Mouse (Mus musculus) thymus, adult 2 months (tissue): ENCODE results near the gene Coro1b. TPM values are rescaled to one million over a fixed set of nuclear protein-coding genes. Genes with fewer than 3 reads are reported as not detected.

ENCODE experiments used
- DNase-seq: peaks from one replicate; pipeline ENCODE4 v3.0.0; 2021
- H3K27ac ChIP-seq: fragments of 200-500 bp; 2 replicates; pipeline ENCODE4 v1.5.1; 2012; ENCODE audit warnings: low read length, control low read depth; ENCODE audit not compliant: control insufficient read depth, insufficient read depth
- H3K27me3 ChIP-seq: fragments of 200-500 bp; 2 replicates; pipeline ENCODE4 v1.6.1; 2012; ENCODE audit warnings: mild to moderate bottlenecking, low read length, moderate library complexity, mixed read lengths; ENCODE audit not compliant: control insufficient read depth, insufficient read depth
- H3K36me3 ChIP-seq: fragments of 200-500 bp; 2 replicates; pipeline ENCODE4 v1.6.1; 2012; ENCODE audit warnings: mild to moderate bottlenecking, low read length, moderate library complexity; ENCODE audit not compliant: control insufficient read depth, insufficient read depth
- H3K4me1 ChIP-seq: fragments of 200-500 bp; replicated peaks from 2 replicates; pipeline ENCODE4 v1.6.1; 2012; ENCODE audit warnings: low read length; ENCODE audit not compliant: control insufficient read depth, insufficient read depth
- H3K4me3 ChIP-seq: fragments of 200-500 bp; 2 replicates; pipeline ENCODE4 v1.5.1; 2012; ENCODE audit warnings: mild to moderate bottlenecking, low read length, control low read depth, moderate library complexity; ENCODE audit not compliant: control insufficient read depth, insufficient read depth
- CTCF ChIP-seq: fragments of 200-500 bp; IDR thresholded peaks from 2 replicates; pipeline ENCODE4 v1.5.1; 2012; ENCODE audit warnings: mild to moderate bottlenecking, control low read depth, low read length, moderate library complexity, borderline replicate concordance; ENCODE audit not compliant: control insufficient read depth, poor library complexity, insufficient read depth; ENCODE audit errors: extremely low read depth
- POLR2A ChIP-seq: fragments of 200-500 bp; IDR thresholded peaks from 2 replicates; pipeline ENCODE4 v1.6.1; 2012; ENCODE audit warnings: mild to moderate bottlenecking, low read length, control low read depth, moderate library complexity; ENCODE audit not compliant: control insufficient read depth, poor library complexity, insufficient read depth; ENCODE audit errors: extremely low read depth
- WGBS: fragments of 180-500 bp; shearing (Covaris S2); methylation state at CpG from one replicate; pipeline ENCODE4 v1.1.7; 2018; 5-methylcytosine and 5-hydroxymethylcytosine counted together
- polyA plus RNA-seq: library from polyadenylated mRNA; depleted of rRNA; stranded (reverse); fragments of >200 nt; gene quantifications from 2 replicates; pipeline ENCODE4 v1.2.3, GENCODE M21; 2012

The Coro1b gene
- polyA plus RNA-seq, 1 experiment: 508 TPM

- 6% methylated on average over 15 of the region's 15 CpGs for WGBS
- H3K4me3 ChIP-seq: peak overlapping the region; percentile 23
- H3K4me1 ChIP-seq: peaks cover 67% of the 10 kb centered on the region
- H3K27me3 ChIP-seq: no peaks in the 10 kb centered on the region
- H3K36me3 ChIP-seq: peaks cover 45% of the 10 kb centered on the region
- DNase-seq: peak; percentile 87
- TF ChIP-seq POLR2A (peak; percentile 17; the same call in 1 of the 2 replicates), CTCF (no peak)
- H3K27ac ChIP-seq: peak overlapping the region; percentile 98
These were observed 36.9 kb downstream of the Coro1b start for GRCm38 (mm10) chr19:4184976-4185975.

DNA sequence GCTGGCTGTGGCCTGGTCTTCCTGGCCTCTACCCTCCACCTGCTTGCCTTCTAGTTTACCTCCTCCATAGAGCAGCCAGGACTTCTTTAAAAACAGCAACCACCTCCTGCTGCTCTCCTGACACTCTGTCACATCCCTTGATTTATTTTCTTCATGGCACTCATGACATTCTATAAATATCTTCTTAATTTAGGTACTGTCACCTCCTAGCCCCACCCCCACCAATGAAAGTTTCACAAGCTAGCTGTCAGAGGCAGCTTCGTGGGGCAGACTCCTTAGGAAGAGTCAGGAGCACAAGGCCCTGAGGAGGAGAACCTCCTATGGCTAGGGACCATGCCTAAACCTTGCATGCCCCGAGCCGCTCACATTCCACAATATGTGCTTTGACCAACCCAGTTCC, 38.9 kb downstream of the Coro1b start:
- H3K36me3 ChIP-seq: peaks cover 36% of the 10 kb centered on the region
- TF ChIP-seq POLR2A (no peak), CTCF (no peak)
- H3K27ac ChIP-seq: peak overlapping the region; percentile 98
- 16% methylated on average over 3 of the region's 3 CpGs for WGBS
- DNase-seq: no peak
- peaks cover 63% of the 10 kb centered on the region for H3K4me1 ChIP-seq
- H3K4me3 ChIP-seq: peak overlapping the region; percentile 42
- H3K27me3 ChIP-seq: no peaks in the 10 kb centered on the region

DNA sequence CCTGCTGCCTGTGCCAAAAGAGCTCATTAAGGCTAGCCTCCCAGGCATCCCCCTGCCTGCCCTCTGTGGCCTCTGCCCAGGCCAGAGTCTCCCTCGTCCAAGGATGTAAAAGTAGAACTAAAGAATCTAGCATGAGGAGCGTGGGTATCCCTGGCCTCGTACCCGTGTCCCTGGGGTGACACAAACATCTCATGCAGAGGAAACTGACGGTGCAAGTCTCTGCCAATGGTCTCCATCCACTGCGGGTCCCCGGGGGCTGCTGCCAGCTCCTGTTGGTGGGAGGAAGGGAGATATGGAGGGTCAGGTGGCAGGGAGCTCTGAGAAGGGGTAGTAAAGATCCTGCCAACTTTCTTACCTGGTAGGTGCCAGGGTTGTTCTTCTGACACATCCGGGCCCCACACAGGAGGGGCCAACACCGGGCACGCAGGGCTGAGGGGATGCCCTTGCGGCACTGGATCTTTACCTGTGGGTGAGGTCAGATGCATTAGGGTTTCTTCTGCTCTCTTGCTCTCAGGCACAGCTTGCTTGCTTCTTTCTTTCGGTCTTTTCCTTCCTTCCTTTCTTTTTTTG, 40.7 kb downstream of the Coro1b start:
- peaks cover 66% of the 10 kb centered on the region for H3K4me1 ChIP-seq

DNA sequence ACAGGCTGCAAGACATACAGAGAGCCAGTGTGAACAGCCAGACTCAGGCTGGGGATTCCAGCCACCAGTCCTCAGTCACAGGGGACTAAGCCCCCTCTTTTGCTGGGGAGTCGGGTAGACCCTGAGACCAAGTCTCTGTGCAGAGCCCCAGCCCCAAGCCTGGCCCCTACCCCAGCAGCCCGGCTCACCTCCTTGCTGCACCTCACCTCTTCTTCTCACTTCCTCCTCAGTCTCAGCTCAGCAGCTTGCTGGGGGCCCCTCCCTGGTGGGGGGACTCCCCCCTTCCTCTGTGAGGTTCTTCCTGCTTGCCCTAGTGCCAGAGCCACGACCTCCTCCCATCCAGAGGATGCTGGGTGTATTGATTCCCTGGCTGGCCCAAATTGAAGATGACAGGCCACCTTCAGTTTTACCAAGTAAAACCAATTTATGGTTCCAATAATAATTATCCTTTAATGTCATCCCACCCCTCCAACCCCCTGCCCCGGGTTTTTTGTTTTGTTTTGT, 42.5 kb downstream of the Coro1b start, which contains the start of gene Tbc1d10c:
Gene Tbc1d10c (minus strand): TSS at position 454 of the 504 bp plus-strand sequence.
- 4% methylated on average over 4 of the region's 4 CpGs for WGBS
- Histone ChIP-seq H3K27me3 (no peaks in the 10 kb centered on the region), H3K4me1 (peaks cover 56% of the 10 kb centered on the region), H3K4me3 (peak within 1 kb of the TSS; percentile 96), H3K36me3 (peaks cover 37% of the 10 kb centered on the region), H3K27ac (peak within 1 kb of the TSS; percentile 95)
- TF ChIP-seq POLR2A (peak; percentile 87), CTCF (no peak)
- peak; percentile 93 for DNase-seq

More for the DNA sequence above, 40.7 kb downstream of the Coro1b start:
- TF ChIP-seq POLR2A (0 out of 2 replicates have a peak, but pooled peaks have one; percentile 19), CTCF (no peak)
- 11% methylated on average over 12 of the region's 12 CpGs for WGBS
- peaks cover 24% of the 10 kb centered on the region for H3K36me3 ChIP-seq
- no peak for DNase-seq
- H3K27ac ChIP-seq: peak overlapping the region; percentile 30
- no peaks in the 10 kb centered on the region for H3K27me3 ChIP-seq
- H3K4me3 ChIP-seq: peak overlapping the region; percentile 96

DNA sequence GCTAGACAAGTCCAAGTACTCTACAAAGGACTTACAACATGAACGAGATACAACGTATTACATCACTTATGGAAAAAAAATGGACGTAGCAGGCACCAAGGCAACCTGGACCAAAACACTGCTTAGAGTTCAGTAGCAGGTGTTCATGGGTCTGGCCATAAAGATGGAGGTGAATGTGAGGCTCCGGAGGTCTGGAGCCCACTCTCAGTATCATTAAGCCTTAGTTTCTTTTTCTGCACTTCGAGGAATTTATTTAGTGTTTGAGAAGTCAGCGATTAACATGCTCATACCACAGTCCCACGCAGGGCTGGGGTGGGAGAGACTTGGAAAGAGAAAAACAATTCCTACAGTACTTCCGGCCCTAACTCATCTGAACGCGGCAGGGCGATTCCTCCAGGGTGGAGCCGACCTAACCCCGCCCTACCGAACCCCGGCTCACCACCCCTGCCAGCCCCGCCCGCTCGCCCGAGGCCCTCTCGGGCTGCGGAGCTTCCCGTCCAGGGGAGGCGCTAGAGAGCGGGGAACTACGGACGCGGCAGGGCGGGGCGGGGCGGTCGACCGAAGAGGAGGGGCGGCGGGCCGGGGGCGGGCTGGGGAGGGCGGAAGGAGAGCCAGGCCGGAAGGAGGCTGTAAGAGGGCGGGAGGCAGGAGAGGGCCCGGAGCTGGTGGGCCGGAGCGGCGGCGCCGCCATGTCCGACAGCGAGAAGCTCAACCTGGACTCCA, 43.3 kb downstream of the Coro1b start, which contains the start of gene Ppp1ca:
Gene Ppp1ca (plus strand): TSS at position 538 of the 723 bp plus-strand sequence.
- peak; percentile 77; the same call in 1 of the 2 replicates for TF ChIP-seq CTCF
- TF ChIP-seq POLR2A: peak; percentile 89
- Histone ChIP-seq H3K4me3 (peak within 1 kb of the TSS; percentile 96), H3K36me3 (peaks cover 44% of the 10 kb centered on the region), H3K27me3 (no peaks in the 10 kb centered on the region), H3K27ac (peak within 1 kb of the TSS; percentile 91), H3K4me1 (peaks cover 58% of the 10 kb centered on the region)
- DNase-seq: peak; percentile 98
- 2% methylated on average over 45 of the region's 47 CpGs for WGBS
